Mouse (Mus musculus) intestine, embryonic 16.5 days (tissue): ENCODE results near the gene Pxdn. TPM values are rescaled to one million over a fixed set of nuclear protein-coding genes. Genes with fewer than 3 reads are reported as not detected.
A peak's percentile ranks its signal among the peaks of the same experiment; 100 is the strongest.

Source experiments
- ATAC-seq: fragments of 200-750 bp; cut with Nextera tagmentation; 2 replicates; pipeline ENCODE4 v1.8.0; 2017; ENCODE audit warnings: moderate TSS enrichment, moderate library complexity
- H3K27ac ChIP-seq: fragments of 300-500 bp; sonication (generic); 2 replicates; pipeline ENCODE4 v1.5.1; 2014; ENCODE audit warnings: mild to moderate bottlenecking, low read length
- H3K27me3 ChIP-seq: fragments of 300-500 bp; sonication (generic); replicated peaks from 2 replicates; pipeline ENCODE4 v1.6.1; 2014; ENCODE audit warnings: low read length, control low read depth, mixed read lengths; ENCODE audit not compliant: control insufficient read depth, insufficient read depth
- H3K36me3 ChIP-seq: fragments of 300-500 bp; sonication (generic); 2 replicates; pipeline ENCODE4 v1.6.1; 2014; ENCODE audit warnings: low read length, control low read depth; ENCODE audit not compliant: control insufficient read depth, insufficient read depth
- H3K4me1 ChIP-seq: fragments of 300-500 bp; sonication (generic); 2 replicates; pipeline ENCODE4 v1.6.1; 2014; ENCODE audit warnings: low read length, control low read depth, mixed read lengths; ENCODE audit not compliant: control insufficient read depth, insufficient read depth
- H3K4me2 ChIP-seq: fragments of 300-500 bp; sonication (generic); 2 replicates; pipeline ENCODE4 v1.6.1; 2014; ENCODE audit warnings: low read depth, low read length, control low read depth
- H3K4me3 ChIP-seq: fragments of 300-500 bp; sonication (generic); 2 replicates; pipeline ENCODE4 v1.5.1; 2014; ENCODE audit warnings: mild to moderate bottlenecking, low read length
- H3K9ac ChIP-seq: fragments of 300-500 bp; sonication (generic); 2 replicates; pipeline ENCODE4 v1.6.1; 2014; ENCODE audit warnings: low read depth, low read length
- H3K9me3 ChIP-seq: fragments of 300-500 bp; sonication (generic); 2 replicates; pipeline ENCODE4 v1.6.1; 2016; ENCODE audit warnings: low read length, control low read depth; ENCODE audit not compliant: control insufficient read depth
- WGBS: fragments of 180-500 bp; shearing (Covaris S2); extraction: QIAGEN DNeasy Blood & Tissue Kit; methylation state at CpG from one replicate; pipeline ENCODE4 v1.1.7; 2014; 5-methylcytosine and 5-hydroxymethylcytosine counted together
- polyA plus RNA-seq: library from polyadenylated mRNA; unstranded; fragments of >200 nt; fragmentation: Nextera tagmentation; extraction: Ambion mirVana; gene quantifications from 2 replicates; pipeline ENCODE4 v1.2.1, GENCODE M21; 2015

Gene Pxdn
- polyA plus RNA-seq, 1 experiment from 2014 or later, result 48.2 TPM

GRCm38 (mm10) chr12:30040150-30040549, 102.7 kb downstream of the Pxdn start:
- Histone ChIP-seq H3K4me1 (no peaks in the 10 kb centered on the region), H3K4me3 (no peak overlapping the region), H3K36me3 (no peaks in the 10 kb centered on the region), H3K27me3 (no peaks in the 10 kb centered on the region), H3K9me3 (no peaks in the 10 kb centered on the region), H3K9ac (no peak overlapping the region), H3K4me2 (no peak overlapping the region), H3K27ac (peak overlapping the region; percentile 23; the same call in 1 of the 2 replicates)
- ATAC-seq, result peak; percentile 57; the same call in 1 of the 2 replicates
- WGBS, result 13% methylated on average over 4 of the region's 4 CpGs

GRCm38 (mm10) chr12:30048848-30049247, 111.4 kb downstream of the Pxdn start:
- H3K4me2 ChIP-seq, result no peak overlapping the region
- H3K9ac ChIP-seq, result no peak overlapping the region
- no peaks in the 10 kb centered on the region for H3K36me3 ChIP-seq
- no peak overlapping the region for H3K4me3 ChIP-seq
- no peak overlapping the region for H3K27ac ChIP-seq
- ATAC-seq, result no peak
- WGBS, result 77% methylated on average over 6 of the region's 6 CpGs
- H3K27me3 ChIP-seq, result no peaks in the 10 kb centered on the region
- no peaks in the 10 kb centered on the region for H3K9me3 ChIP-seq
- H3K4me1 ChIP-seq, result no peaks in the 10 kb centered on the region

GRCm38 (mm10) chr12:30049818-30050217, 112.4 kb downstream of the Pxdn start:
- Histone ChIP-seq H3K4me3 (no peak overlapping the region), H3K4me1 (no peaks in the 10 kb centered on the region), H3K27me3 (no peaks in the 10 kb centered on the region), H3K36me3 (no peaks in the 10 kb centered on the region), H3K27ac (no peak overlapping the region), H3K4me2 (no peak overlapping the region), H3K9me3 (no peaks in the 10 kb centered on the region), H3K9ac (no peak overlapping the region)
- ATAC-seq, result no peak
- 80% methylated on average over 9 of the region's 9 CpGs for WGBS

GRCm38 (mm10) chr12:30050235-30050634, 112.8 kb downstream of the Pxdn start:
- no peak for ATAC-seq
- Histone ChIP-seq H3K27me3 (no peaks in the 10 kb centered on the region), H3K9ac (no peak overlapping the region), H3K4me1 (no peaks in the 10 kb centered on the region), H3K9me3 (no peaks in the 10 kb centered on the region), H3K36me3 (no peaks in the 10 kb centered on the region), H3K27ac (no peak overlapping the region), H3K4me2 (no peak overlapping the region), H3K4me3 (no peak overlapping the region)
- WGBS, result 19% methylated on average over 4 of the region's 4 CpGs

- no peaks in the 10 kb centered on the region for H3K27me3 ChIP-seq
- H3K4me3 ChIP-seq, result no peak overlapping the region
- H3K9me3 ChIP-seq, result no peaks in the 10 kb centered on the region
- H3K27ac ChIP-seq, result no peak overlapping the region
- ATAC-seq, result no peak
- H3K4me2 ChIP-seq, result no peak overlapping the region
- WGBS, result 89% methylated on average over 11 of the region's 11 CpGs
- H3K9ac ChIP-seq, result no peak overlapping the region
- no peaks in the 10 kb centered on the region for H3K4me1 ChIP-seq
- H3K36me3 ChIP-seq, result no peaks in the 10 kb centered on the region
These were observed 117.5 kb downstream of the Pxdn start for GRCm38 (mm10) chr12:30054761-30055540.

- Histone ChIP-seq H3K4me1 (no peaks in the 10 kb centered on the region), H3K4me3 (no peak overlapping the region), H3K9me3 (no peaks in the 10 kb centered on the region), H3K4me2 (no peak overlapping the region), H3K36me3 (no peaks in the 10 kb centered on the region), H3K27ac (no peak overlapping the region), H3K9ac (no peak overlapping the region), H3K27me3 (no peaks in the 10 kb centered on the region)
- 60% methylated on average over 6 of the region's 6 CpGs for WGBS
- no peak for ATAC-seq
These were observed 120.6 kb downstream of the Pxdn start for GRCm38 (mm10) chr12:30058044-30058443.

- Histone ChIP-seq H3K4me2 (no peak overlapping the region), H3K9me3 (no peaks in the 10 kb centered on the region), H3K4me1 (no peaks in the 10 kb centered on the region), H3K36me3 (no peaks in the 10 kb centered on the region), H3K4me3 (no peak overlapping the region), H3K27ac (no peak overlapping the region), H3K27me3 (no peaks in the 10 kb centered on the region), H3K9ac (no peak overlapping the region)
- no peak for ATAC-seq
- WGBS, result 37% methylated on average over 1 of the region's 1 CpGs
These were observed 124.2 kb downstream of the Pxdn start for GRCm38 (mm10) chr12:30061503-30062117.

- H3K4me1 ChIP-seq, result no peaks in the 10 kb centered on the region
- ATAC-seq, result no peak
- no peak overlapping the region for H3K4me3 ChIP-seq
- no peaks in the 10 kb centered on the region for H3K9me3 ChIP-seq
- no peak overlapping the region for H3K9ac ChIP-seq
- H3K4me2 ChIP-seq, result no peak overlapping the region
- no peaks in the 10 kb centered on the region for H3K27me3 ChIP-seq
- H3K36me3 ChIP-seq, result no peaks in the 10 kb centered on the region
- no peak overlapping the region for H3K27ac ChIP-seq
- WGBS, result 34% methylated on average over 6 of the region's 6 CpGs
These were observed 124.7 kb downstream of the Pxdn start for GRCm38 (mm10) chr12:30062118-30062505.
